Mouse (Mus musculus) gastrocnemius, postnatal 14 days (tissue): Measurements from ENCODE around the gene Baz2b. TPM values are rescaled to one million over a fixed set of nuclear protein-coding genes. Genes with fewer than 3 reads are reported as not detected.
A peak's percentile ranks its signal among the peaks of the same experiment; 100 is the strongest.

Experiments
- DNase-seq: peaks from one replicate; pipeline ENCODE4 v3.0.0; 2021; ENCODE audit warnings: mixed read lengths
- intact Hi-C: fragments of 180-260 bp; cut with DNase I; formaldehyde crosslinking; loops from one replicate; pipeline ENCODE4 v1.15.1; 2025; ENCODE audit warnings: low total_unique reads
- total RNA-seq, 2 experiments: library from RNA; stranded (reverse); gene quantifications; 2 replicates each; pipeline ENCODE4 v1.2.3; 2021

Gene Baz2b
- total RNA-seq, 2 experiments from 2014 or later, result 31.2 to 34.9 TPM

DNA sequence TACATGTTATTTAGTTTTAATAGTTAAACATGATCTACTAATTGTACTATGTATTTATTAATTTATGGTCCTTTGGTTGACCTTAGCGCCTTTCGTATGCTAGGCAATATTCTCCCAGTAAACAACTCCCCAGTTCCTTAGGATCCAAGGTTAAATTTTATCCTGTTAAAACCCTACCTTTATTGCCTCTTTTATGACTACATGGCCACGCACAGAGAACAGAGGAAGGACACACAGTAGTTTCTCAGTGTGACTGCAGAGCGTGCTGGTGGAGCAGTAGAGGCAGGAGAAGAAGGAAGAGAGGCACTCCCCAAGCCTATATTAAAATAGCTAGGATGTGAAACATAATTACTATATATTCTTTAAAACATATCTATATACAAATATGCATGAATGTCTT lies 5.9 kb downstream of the Baz2b start:
- no peak for DNase-seq
- intact Hi-C loops, result loop anchor here (10.0 kb wide), 1 partner anchor 239 kb away; no protein-coding TSS in a partner anchor

DNA sequence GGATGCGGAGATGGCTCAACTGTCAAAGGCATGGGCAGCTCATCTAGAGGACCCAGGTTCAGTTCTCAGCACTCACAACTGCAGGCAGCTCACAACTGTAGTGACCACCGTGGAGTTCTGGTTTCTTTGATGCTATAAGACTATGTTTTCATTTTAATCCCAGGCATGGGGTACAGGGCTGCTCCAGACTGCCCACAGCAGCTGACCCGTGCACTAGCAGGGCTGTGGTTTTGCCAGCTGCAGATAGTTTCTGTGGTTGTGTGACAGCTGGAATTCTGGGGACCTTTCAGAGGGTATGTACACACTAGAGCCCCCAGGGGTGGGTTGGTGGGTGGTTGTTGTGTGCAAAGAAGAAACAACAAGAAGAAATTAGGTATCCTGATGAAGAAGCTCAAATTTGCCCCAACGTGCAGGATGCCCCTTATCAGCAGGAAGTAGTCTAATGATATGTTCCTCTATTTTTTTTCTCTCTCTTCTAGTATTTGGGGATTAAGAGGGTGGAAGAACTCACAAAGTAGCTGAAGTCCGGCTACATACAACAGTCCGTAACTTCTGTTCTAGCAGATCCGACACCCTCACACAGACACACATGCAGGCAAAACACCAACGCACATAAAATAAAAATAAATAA lies 6.6 kb downstream of the Baz2b start:
- intact Hi-C loops, result loop anchor here (10.0 kb wide), 1 partner anchor 238 kb away; no protein-coding TSS in a partner anchor
- DNase-seq, result no peak

DNA sequence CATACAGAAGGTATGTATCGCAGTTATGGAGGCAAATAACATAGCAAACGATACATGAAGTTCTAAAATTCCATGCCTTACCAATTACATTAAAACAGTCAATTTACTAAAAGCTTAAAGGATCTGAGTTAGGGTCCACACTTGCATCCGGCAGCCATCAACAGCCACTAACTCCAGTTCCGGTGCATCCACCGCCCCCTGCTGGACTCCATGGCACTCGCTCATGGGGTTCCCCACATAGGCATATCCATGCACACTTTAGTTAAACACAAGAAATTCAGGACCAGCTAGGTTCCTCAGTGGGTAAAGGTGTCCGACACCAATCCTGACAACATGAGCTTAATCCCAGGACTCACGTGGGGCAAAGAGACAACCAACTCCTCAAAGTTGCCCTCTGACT lies 9.0 kb downstream of the Baz2b start:
- peak; percentile 61 for DNase-seq
- intact Hi-C loops, result loop anchor here (10.0 kb wide), 1 partner anchor 236 kb away; no protein-coding TSS in a partner anchor

DNA sequence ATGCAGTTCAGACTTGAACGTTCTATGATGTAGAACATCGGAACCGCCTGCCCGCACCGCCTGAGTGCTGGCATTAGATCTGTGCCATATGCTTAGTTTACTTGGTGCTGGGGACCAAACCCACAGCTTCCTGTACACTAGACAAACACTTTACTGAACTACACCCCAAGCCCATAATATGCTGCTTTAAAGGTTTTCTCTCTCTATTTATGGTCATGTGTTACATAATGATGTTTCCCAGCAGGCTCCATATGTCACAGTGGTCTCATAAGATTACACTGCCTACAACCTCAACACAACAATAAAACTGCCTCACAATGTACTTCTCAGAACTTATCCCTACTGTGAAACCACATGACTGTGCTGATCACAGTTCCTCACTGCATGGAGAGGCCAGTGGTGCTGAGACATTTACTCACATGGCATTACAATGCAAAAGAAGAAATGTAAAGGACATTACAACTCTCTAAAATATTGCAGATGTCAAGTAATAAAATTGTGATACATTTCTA lies 9.5 kb downstream of the Baz2b start:
- intact Hi-C loops, result loop anchor here (10.0 kb wide), 1 partner anchor 235 kb away; no protein-coding TSS in a partner anchor
- DNase-seq, result no peak

DNA sequence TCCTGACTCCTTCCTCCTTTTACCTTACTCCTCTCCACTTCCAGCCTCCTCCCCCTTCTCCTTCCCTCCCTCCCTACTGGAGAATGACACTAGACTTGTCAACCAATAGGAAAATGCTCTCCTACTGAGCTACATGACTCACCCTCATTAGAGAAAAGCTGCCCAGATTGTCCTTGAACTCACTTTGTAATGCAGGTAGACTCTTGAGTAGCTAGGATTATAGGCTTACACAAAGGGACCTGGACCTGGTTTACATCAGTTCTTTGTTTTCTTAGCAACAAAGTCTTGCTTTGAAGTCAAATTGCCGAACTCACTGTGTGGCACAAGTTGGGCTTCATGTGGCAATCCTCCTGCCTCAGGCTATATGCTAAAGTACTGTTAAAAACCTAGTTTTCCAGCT lies 12.8 kb downstream of the Baz2b start:
- intact Hi-C loops, result loop anchor here (10.0 kb wide), 1 partner anchor 52 kb away; no protein-coding TSS in a partner anchor
- DNase-seq, result no peak

DNA sequence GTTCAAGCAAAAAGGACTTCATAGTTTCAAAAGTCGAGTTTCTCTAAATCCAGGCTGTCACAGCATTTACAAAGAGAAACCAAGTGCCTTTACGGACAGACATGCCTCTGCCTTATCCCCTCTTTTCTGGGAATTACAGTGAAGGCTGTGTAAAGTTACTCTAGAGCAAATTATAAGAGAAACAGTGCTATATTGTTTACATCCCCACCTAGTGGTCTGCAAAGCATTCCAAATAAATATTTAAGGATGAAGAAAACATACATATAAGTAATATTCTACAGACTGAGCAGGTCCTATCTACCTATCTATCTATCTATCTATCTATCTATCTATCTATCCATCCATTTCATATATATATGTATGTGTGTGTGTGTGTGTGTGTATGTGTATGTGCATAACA lies 27.9 kb downstream of the Baz2b start:
- intact Hi-C loops, result no loop called here
- DNase-seq, result no peak

DNA sequence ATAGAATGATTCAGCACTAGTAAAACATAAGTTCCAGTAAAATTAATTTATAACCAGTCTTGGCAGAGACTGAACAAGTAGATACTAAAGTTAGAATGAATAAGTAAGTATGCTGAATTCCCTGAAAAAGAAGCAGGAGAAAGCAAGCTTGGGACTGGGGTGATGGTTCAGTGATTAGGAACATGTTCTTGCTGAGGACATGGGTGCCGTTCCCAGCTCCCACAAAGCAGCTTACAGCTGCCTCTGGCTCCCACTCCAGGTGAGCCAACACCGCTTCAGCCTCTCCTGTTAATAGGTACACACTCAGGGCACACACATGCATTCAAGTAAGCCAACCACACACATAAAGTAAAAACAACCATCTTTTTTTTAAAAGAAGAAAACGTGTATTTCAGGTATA lies 32.1 kb downstream of the Baz2b start:
- intact Hi-C loops, result no loop called here

DNA sequence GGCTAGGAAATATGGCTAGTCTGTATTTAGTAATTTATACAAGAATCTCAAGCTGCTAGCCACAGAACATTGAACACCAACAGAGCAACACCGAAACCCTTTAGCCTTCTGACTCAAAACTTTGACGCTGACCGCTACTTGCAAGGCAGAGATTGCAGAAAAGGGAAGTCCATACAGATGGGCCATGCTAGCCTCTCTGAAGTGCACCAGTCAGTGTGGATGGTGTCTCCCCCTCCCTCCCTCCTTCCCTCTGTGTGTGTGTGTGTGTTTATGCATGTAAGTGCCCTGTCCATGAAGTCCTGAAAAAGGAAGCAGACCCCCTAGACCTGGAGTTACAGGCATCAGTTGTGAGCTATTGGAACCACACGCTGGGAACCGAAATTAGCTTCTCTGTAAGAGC lies 33.6 kb downstream of the Baz2b start:
- intact Hi-C loops, result no loop called here

More for the DNA sequence above, 32.1 kb downstream of the Baz2b start:
- DNase-seq, result no peak

DNA sequence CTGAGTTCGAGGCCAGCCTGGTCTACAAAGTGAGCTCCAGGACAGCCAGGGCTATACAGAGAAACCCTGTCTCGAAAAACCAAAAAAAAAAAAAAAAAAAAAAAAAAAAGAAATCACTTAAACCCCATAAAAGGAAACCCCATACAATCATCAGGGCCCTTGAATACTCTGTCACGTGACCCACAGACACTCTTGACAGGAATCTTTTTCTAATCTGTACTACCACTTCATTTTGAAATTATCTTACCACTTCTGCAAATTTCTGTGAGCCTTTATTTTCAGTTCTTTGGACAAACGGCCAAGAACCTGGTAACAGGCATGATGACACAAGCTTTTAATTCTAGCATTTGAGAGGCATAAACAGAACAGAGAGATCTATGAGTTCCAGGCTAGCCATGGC lies 34.6 kb downstream of the Baz2b start:
- intact Hi-C loops, result no loop called here
- DNase-seq, result no peak

More for the DNA sequence above, 33.6 kb downstream of the Baz2b start:
- DNase-seq, result no peak

DNA sequence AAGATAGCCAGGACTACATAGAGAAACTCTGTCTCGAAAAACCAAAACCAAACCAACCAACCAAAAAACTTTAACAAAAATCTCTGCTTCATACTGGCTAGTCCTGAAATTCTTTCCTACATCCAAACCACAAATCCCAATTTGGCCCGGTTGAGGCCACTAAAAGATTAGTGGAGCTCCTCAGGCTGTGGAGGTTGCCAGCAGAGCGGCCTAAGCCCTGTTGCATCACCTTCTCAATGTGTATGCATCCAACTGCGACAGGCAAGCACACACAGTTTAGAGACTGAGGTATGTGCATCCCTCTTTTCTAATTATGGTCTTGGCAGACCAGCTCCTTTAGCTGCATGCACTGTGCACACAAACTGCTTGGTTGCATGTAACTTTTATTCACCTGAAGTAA lies 36.0 kb downstream of the Baz2b start:
- DNase-seq, result no peak
- intact Hi-C loops, result no loop called here

DNA sequence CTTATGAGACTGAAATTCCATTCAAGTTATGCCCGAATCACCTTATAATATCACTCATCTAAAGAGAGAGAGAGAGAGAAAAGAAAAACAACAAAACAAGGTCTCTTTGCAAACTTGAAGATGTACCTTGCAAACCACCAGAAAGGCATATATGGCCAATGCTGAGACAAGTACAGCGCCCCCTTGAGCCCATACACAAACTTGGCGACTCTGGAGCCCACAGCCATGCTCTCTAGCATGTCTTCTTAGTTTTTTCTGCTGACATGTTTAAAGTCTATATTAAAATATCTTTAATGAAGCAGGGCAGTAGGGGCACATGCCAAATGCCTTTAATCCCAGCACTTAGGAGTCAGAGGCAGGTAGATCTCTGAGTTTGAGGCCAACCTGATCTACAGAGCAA lies 36.4 kb downstream of the Baz2b start:
- intact Hi-C loops, result no loop called here
- DNase-seq, result no peak

DNA sequence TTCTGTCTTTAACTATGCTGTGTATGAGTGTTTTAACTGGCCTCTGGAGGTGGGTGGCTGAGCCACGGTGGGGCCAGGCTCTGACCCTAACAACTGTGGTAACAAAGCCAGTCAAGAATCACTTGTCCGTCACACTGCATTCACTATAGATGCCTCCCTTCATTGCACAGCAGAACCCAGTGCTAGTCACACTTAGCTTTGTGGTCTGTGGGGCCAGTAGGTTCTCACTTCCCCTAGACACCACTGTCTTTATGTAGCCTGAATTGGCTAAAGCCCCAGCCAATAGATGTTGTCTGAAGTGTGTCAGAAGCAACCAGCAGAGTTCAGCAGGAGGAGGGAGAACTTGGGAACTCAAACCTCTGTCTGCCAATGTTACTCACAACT lies 37.1 kb downstream of the Baz2b start:
- DNase-seq, result no peak
- intact Hi-C loops, result no loop called here

DNA sequence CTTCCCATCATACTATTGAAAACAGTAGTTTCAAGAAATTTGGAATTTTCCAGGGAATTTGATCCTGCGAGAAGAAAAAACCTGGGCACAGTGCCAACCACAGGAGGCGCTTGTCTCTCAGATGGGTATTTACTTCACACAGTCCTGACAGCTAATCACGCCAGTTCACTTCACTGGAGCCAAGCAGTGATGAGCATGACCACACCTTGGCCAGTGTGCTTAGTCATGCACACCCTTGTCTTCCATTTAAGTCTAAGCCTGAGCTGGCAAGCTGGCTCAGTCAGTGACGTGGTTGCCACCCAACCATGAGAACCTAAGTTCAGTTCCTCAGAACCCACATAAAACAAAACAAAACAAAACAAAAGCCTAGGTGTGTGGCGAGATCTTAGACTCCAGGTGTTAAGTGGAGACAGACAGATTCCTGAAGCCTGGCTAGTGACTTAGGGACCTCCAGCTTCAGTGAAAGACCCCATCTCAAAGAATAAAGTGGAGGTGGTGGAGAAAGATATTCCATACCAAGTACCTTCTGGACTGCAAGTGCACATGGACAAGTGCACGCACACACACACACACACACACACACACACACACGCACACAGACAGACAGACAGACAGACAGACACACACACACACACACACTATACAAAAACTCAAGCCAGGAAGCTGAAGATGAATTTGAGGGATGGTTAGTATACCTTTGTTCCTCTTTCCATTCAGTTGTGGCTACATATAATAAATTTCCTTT lies 37.7 kb downstream of the Baz2b start:
- intact Hi-C loops, result no loop called here
- peak; percentile 25 for DNase-seq

DNA sequence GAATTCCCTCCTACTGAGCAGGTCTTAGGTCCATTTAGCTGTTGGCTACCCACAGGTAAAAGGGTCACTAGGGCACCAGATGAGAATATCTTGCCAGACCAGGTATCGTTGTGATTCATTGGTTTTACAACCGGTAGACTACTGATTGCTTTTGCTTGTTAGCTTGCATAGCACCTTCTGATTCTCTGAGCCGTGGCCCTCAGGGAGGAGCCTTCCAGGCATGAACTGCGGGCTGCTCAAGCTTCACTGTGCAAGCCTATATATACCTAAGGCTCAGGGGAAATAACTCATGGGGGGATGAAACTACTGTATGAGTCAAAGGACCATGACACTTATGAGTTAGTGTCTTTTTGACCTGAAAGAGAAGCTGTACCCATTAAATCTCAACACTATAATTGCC lies 42.8 kb downstream of the Baz2b start:
- DNase-seq, result no peak
- intact Hi-C loops, result no loop called here

DNA sequence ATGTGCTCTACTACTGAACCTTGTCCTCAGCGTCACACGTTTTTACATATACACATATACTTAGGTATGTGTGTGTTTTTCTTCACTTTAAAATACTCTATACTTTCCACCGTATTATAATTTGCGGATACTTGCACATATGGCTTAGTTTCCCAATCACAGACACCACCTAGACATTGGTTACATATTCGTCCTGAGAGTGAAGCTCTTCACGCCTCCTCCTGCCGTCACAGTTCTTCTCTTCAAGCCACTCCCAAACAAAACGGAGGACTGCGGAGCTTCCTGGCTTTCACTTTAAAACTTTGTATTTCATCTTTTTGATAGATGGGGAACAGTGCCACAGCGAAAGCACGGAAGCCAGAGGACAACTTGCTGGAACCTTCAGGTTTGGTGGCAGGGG lies 44.0 kb downstream of the Baz2b start:
- intact Hi-C loops, result no loop called here
- no peak for DNase-seq

DNA sequence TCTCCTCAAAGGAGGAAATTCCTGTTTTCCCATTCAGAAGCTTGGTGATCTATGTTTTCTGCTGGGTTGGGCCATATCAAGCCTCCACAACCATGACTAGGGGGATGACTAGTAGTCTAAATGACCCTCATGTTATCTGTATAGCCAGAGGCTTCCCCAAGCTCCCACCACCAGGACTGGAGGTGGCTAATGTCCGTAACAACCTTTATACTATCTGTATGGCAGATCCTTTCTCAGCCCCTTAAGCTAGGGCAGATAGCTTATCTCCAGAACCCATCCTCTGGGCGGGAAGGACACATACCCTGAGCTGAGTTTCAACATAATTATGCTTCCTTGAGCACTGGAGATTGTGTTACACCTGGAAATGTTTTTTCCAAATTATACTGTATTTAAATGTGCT lies 45.9 kb downstream of the Baz2b start:
- no peak for DNase-seq
- intact Hi-C loops, result no loop called here

DNA sequence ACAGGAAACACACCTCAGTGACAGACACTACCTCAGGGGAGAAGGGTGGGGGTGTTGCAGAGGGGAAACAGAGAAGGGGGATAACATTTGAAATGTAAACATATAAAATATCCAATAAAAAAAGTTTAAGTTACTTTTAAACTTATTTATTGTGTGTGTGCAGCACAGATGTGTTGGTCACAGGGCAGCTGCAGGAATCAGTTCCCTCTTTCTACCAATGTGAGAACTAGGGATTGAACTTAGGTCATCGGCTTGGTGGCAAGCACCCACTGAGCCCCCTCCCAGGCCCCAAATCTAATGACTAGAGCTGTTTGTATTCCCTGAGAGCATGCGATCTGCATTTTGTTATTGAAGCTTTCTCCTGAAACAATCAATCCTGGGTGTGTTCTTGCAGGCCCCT lies 57.2 kb downstream of the Baz2b start:
- no peak for DNase-seq

DNA sequence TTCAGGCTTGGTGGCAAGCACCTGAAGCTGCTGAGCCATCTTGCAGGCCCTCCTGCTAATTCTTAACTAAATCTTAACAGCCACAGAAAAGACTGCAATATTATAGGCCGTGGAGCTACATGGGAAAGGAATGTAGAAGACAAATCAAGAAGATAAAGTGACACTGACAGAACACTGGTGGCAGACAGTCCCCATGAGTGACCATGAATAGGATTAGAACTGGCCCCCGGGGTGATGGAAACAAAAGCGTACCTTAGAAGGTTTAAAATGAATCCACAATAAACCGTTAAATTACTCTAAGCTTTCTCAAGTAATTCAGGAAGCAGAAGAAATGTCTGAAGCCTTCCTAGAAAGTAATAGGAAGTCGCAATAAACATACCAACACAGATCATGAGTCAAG lies 61.0 kb downstream of the Baz2b start:
- intact Hi-C loops, result loop anchor here (10.0 kb wide), 1 partner anchor 46 kb away; no protein-coding TSS in a partner anchor
- no peak for DNase-seq

More for the DNA sequence above, 57.2 kb downstream of the Baz2b start:
- intact Hi-C loops, result no loop called here

DNA sequence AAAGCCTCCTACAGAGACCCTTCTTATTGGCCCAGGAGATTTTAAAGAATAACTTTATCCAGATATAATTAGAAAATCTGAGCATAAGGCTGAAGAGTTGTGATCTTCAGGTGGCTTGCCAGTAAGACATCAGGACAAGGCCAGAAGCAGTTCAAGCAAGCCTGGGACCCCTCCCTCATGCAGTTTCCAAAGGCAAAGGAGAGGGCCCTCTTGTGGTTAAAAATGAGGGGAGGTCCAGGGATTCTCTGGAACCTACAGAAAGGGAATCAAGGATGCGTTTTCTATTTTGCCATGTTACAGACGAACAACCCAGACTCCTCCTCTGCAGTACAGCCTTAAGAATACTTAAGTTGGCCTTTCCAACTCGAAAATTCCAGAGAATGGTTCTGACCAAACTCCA lies 62.2 kb downstream of the Baz2b start:
- intact Hi-C loops, result loop anchor here (10.0 kb wide), 1 partner anchor 47 kb away; no protein-coding TSS in a partner anchor
- DNase-seq, result no peak

DNA sequence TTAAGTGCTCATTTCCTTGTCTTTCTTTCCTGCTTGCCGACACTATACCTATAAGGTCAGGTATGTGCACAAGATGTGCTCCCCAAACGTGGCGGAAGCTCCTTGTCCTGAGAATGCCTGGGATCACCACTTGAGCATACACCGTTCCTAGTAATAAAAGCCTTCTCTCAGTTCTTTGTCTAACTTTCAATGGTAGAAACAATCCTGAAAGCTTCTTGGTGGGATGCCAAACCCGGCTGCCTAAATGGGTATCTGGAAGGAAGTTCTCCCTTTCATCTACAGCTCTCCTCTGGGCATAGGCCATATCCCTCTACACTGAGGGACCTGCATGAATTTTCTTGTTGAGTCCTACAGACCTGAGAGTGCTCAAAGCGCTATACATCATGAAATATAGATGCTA lies 63.9 kb downstream of the Baz2b start:
- intact Hi-C loops, result loop anchor here (10.0 kb wide), 1 partner anchor 49 kb away; no protein-coding TSS in a partner anchor
- no peak for DNase-seq

DNA sequence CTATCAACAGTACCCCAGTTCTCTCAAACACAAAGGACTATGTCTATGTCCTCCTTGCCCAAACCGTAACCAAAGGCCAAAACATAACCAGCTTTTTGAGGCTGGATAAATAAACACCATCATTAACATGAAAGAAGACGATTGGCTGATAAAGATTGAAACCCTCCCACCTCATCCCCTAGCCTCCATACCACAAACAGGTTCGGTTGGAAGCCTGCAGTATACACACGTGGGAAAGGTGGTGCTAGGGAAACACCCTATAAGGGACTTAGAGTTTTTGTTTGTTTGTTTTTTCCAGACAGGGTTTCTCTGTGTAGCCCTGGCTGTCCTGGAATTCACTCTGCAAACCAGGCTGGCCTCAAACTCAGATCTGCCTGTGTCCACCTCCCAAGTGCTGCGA lies 66.3 kb downstream of the Baz2b start:
- DNase-seq, result no peak
- intact Hi-C loops, result loop anchor here (10.0 kb wide), 1 partner anchor 51 kb away; no protein-coding TSS in a partner anchor
